Mouse (Mus musculus): Measurements from ENCODE around the gene Cd248. TPM values are rescaled to one million over a fixed set of nuclear protein-coding genes. Genes with fewer than 3 reads are reported as not detected.
"Not testable (repeated sequence)": the region's sequence is repeated elsewhere in the genome, so short reads cannot be mapped to it uniquely, and the experiment has no call there.

Cd248 gene
- total RNA-seq, 2 experiments from 2014 or later: 15.3 to 16.1 TPM

DNA sequence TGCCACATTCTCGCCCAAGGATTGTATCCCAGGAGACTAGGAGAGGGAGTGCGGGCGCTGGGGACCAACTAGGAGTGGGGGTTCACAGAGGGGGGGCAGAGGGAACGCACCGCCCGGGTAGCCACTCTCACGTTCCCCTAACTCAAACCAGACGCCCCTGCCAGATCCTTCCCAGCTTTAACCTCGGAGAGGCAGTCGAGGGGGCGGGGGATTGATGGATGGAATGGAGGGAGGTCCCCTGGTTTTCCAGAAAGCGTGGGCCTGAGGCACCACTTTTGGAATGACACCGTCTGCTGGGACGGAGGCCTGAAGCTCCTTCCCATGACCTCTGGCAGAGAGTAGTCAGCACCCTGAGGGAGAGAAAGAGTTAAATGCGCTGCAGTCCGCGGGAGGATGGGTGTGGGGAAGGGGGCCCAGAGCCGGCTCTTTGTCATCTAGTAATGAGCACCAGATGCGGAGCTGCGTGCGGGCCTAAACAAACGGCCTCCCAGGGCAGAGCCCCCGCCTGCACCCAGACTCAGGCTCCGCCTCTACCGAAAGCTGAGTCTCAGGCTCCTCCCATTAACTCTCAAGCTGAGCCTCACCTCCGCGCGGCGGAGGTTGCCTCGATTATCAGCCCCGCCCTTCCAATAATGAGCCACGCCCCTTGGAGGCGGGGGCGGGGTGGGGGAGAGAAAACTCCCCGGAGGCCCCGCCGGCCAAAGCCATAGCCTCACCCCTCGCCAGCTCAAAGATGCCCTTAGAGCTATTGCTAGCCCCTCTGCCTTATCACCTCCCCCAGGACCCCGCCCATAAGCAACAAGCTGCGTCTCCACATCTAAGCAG is 3.9 kb downstream of the Cd248 start:
- intact Hi-C loops (cut with DNase I): loop anchor here (2.0 kb wide), 1 partner anchor 57 kb away; no protein-coding TSS in a partner anchor
- peak; percentile 77 for DNase-seq (ENCODE audit: low spot score)

DNA sequence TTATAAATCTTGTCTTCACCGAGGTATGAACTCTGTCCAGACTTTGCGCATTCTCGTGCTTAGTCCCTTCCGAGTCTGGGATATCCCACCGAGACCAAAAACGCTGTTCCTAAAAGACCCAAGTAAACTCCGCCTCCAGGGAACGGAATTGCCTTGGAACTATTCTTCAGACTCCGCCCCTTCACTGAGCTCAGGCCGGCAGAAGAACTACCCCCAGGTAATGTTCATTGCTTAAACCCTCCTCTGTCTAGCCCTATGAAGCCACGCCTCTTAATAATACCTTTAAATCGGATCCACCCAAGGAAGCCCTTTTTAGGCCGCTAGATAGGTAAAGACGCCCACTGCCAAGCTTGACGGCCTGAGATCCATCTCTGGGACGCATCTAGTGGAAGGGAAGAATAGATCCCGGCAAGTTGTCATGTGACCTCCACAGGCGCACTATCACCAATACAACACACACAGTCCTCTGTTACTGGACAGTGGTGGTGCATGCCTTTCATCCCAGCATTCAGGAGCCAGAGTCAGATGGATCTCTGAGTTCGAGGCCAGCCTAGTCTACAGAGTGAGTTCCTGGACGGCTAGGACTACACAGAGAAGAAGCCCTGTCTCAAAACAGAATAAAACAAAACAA is 4.6 kb downstream of the Cd248 start:
- intact Hi-C loops (cut with DNase I): loop anchor here (1.0 to 2.0 kb wide), 2 partner anchors 16 to 58 kb away; no protein-coding TSS in a partner anchor

DNA sequence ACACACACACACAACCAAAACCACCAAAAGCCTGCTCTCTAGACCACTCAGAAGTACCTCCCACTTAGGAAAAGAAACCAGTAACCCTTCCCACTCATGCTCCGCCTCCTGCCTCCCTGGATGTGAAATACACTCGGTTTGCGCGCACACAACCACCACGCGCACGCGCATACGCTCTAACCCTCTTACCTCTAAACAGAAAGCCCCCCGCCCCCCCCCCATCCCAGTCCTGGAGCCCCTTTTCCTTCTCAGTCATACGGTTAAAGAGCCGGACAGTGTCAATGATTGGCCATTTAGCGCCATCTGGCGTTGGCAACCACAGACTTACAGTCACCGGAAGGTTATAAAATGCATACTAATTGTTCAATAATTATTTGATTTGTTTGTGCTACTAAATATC is 5.2 kb downstream of the Cd248 start:
- DNase-seq (ENCODE audit: low spot score): no peak
- intact Hi-C loops (cut with DNase I): loop anchor here (1.0 to 2.0 kb wide), 2 partner anchors 17 to 58 kb away; no protein-coding TSS in a partner anchor

More for the DNA sequence above, 4.6 kb downstream of the Cd248 start:
- DNase-seq (ENCODE audit: low spot score): no peak

DNA sequence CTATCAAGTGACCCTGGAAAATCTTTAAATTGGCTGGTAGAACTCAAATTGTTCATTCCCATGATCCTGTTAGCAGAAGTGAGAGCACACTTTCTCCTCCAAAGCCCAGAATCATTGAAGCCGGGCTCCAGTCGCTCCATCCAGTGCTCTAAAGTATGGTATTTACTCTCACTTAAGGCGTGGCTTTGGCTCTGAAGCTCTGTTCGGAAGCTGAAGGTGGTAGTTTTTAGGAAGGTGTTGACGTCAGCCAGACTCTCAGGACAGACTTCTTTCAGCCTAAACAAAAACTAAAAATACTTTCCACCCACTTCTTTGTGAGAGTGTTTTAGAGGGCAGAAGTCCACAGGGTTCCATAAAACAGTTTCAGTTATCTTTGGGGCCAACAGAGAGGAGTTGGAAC is 5.6 kb downstream of the Cd248 start:
- DNase-seq (ENCODE audit: low spot score): no peak
- intact Hi-C loops (cut with DNase I): loop anchor here (1.0 to 2.0 kb wide), 2 partner anchors 17 to 59 kb away; no protein-coding TSS in a partner anchor

DNA sequence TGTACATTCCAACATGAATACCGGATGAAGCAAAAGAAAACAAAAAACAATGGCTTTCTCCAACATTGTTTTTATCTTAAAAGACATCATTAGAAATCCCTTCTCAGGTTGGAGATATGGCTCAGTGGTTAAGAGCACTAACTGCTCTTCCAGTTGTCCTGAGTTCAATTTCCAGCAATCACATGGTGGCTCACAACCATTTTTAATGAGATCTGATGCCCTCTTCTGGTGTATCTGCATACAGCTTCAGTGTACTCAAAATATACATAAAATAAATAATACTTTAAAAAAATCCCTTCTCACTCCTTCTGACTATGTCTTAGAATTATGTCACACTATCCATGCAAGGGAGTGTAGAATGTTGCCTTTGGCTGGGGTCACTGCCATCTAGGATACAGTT is 11.4 kb downstream of the Cd248 start:
- no peak for DNase-seq (ENCODE audit: low spot score)
- intact Hi-C loops (cut with DNase I): no loop called here

DNA sequence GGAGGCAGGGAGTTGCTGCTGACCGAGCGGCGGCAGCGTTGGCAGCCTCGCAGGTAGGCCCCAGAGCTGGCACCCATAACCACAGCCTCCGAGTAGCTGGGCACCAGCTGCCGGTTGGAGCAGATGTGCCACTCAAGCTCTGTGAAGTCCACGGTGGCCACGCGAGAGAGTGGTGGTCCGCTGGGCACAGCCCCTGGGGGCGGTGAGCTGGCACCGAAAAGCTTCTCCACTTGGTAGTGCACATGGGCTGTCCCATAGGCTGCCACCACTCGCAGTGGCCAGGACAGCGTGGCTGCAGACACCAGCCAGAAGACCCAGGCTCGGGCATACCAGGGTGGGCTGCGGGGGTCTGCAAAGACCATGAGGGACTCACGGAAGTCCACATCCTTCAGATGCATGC is 14.1 kb downstream of the Cd248 start:
- DNase-seq (ENCODE audit: low spot score): no peak
- intact Hi-C loops (cut with DNase I): loop anchor here (5.0 kb wide), 1 partner anchor 35 kb away; no protein-coding TSS in a partner anchor

DNA sequence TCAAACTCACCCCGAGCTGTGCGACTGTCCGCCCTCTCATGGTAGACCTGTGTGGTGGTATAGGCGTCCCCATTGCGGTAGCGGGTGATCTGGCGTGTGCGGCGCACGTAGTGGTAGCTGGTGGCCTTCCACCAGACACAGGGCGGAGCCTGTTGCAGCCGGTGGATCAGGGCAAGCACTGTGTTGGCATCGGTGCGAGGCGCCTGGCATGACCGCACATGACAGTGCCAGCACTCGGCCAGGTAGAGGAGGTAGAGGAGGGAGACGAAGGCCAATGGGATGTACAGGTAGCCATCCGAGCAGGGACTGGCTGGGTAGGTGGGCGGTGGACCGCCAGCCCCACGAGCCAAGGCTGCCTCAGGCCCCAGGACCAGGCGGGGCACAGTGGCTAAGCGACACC is 14.7 kb downstream of the Cd248 start:
- DNase-seq (ENCODE audit: low spot score): no peak
- intact Hi-C loops (cut with DNase I): loop anchor here (5.0 kb wide), 1 partner anchor 35 kb away; no protein-coding TSS in a partner anchor

DNA sequence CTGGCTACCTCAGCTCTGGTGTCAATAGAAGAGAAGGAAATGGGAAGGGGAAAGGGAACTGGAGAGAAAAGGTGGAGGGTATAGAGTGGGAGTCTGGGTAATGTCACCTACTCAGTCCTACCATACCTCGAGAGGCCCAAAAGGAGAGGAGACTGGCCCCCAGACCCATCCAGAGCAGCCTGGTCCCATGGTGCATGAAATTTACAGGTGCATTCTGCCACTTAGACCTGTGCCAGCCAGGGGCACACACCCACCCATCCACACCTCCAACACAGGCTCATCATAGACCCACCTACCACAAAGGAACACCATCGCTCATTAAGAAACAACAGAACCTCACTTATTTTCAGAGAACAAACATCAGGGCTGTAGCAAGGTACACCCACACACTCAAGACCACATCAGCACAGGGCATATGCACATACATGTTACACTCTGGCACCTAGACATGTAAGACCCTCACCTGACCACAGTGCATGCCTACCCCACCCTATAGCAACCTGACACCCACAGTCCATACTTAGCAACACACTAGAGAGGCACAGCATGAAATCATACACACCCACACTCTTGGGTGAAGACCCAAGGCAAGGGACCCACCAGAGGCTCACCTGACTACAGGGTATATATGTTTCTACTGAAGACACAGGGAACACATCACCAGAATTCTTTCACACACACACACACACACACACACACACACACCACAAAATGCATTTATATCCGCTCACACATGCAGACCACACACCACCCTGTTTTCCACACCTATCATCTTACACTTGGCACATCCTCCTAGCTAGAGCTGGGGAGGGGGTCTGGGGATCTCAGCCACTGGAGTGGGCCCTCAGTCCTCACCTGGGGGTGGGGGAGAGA is 16.3 kb downstream of the Cd248 start:
- no peak for DNase-seq (ENCODE audit: low spot score)
- intact Hi-C loops (cut with DNase I): loop anchor here (5.0 kb wide), 1 partner anchor 37 kb away; no protein-coding TSS in a partner anchor

DNA sequence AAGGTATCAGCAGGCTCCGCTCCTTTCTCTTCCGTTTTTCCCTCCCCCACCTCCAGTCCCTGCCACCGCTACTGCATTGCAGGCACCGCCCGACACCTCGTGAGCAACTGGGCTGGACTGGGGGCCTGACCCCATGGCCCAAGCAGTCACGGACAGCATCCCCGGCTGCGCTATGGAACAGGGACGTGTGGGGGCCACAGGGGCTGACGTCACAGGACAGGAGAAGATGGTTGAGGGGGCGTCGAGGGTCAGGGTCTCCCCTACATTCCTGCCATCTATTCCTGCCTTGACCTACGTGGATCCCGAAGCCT is 16.9 kb downstream of the Cd248 start:
- DNase-seq (ENCODE audit: low spot score): no peak
- intact Hi-C loops (cut with DNase I): loop anchor here (5.0 kb wide), 1 partner anchor 37 kb away; no protein-coding TSS in a partner anchor

DNA sequence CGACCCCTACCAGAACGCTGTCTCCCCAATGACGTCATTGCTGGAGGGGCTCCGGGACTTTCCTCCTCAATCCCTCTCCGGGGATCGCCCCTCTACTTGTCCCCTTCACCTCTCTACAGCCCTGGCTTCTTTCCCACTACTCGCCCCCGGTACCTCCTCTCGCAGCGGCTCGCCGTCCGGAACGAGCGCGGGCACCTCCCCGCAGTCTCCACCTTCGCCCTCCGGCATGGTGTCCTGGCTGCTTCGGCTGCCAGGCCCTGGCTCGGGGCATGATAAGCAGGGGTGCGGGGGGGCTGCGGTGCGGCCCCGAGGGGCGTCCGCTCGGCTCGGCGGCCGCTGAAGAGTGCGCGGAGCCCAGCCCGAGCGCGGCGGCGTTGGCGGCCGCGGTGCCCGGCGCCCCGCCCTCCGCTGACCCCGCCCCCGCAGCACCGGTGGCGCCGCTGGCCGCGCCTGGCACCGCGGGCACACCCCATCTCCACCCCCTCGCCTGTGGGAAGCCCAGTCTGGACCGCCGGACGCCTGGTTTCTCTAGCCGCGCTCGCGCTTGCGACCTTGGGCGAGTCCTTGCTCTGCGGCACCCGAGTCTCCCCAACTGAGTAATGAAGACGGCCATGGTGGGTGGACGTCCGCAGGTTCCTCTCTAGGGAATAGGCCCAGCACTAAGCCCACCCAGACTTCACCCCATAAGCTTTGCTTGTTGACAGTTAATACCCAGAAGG is 17.4 kb downstream of the Cd248 start, which contains the start of gene Tmem151a:
Tmem151a (minus strand) TSS at position 387 of the 719 bp plus-strand sequence.
- no peak for DNase-seq (ENCODE audit: low spot score)
- intact Hi-C loops (cut with DNase I): no loop called here

DNA sequence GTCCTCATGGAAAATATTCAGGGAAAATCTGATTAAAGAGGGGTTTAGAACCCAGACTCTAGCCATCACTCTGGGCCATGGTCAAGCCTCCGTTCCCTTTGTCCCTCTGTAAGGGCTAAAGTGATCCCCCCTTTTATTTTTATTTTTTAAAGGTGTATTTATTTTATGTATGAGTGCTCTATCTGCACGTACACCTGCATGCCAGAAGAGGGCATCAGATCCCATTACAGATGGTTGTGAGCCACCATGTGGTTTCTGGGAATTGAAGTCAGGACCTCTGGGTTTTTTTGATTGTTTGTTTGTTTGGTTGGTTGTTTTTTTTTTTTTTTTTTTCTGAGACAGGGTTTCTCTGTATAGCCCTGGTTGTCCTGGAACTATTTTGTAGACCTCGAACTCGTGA is 18.7 kb downstream of the Cd248 start:
- intact Hi-C loops (cut with DNase I); DNase-seq (ENCODE audit: low spot score): not testable (repeated sequence)

DNA sequence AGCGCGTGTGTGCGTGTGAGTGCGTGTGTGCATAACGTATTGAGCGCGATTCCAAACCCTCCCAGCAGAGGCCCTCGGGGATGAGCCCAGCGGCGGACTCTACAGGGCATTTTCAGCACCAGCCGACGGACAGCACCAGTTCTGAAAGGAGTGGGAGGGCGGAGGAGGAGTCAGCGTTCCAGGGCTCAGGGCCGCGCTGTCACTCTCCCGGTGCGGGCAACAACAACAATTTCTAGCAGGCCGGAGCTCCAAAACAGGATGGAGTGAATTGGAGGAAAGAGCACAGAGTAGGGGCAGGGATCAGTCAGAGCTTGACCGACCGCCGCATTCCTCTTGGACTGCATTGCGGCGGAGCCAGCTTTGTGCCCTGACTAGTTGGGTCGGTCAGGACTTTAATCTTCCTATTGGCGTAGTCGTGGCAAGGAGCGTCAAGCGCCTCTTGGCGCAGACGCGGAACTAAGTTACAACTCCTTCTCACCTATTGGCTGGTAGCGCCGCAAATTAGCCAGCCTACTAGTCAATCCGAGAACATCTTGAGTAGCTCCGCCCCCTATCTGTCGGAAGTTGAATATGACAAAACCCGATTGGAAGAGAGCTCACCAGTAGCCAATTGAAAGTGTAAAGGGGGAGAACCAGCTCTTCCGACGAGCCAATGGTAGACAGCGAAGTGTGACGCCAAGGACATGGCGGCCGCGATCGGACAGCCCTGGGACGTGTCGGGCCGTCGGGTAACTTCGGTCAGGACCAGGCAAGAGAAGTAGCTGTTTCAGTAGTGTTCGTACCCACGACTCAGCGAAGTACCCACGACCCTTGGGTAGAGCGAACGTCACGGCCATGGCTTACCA is 20.2 kb downstream of the Cd248 start, which contains the start of gene Yif1a:
Yif1a (plus strand) TSS at position 655 of the 845 bp plus-strand sequence.
- intact Hi-C loops (cut with DNase I): loop anchor here (2.0 kb wide), 1 partner anchor 19 kb away; the partner anchor contains the start of gene Rab1b
- peak; percentile 94 for DNase-seq (ENCODE audit: low spot score)

DNA sequence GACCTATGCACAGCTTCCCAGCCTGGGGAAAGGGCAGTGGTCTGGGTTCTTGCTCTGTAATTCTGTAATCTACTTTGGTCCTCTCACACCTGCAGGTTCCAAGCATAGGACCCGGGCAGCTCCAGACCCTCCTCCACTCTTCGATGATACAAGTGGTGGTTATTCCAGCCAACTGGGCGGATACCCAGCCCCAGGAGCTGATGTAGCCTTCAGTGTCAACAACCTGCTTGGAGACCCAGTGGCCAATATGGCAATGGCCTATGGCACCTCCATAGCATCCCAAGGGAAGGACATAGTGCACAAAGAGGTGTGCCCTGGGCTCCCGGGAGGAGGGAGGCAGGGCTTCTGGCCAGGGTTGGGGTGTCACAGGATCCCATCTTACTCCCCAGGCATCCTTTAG is 21.4 kb downstream of the Cd248 start:
- DNase-seq (ENCODE audit: low spot score): no peak
- intact Hi-C loops (cut with DNase I): loop anchor here (2.0 kb wide), 1 partner anchor 17 kb away; the partner anchor contains the start of gene Rab1b

DNA sequence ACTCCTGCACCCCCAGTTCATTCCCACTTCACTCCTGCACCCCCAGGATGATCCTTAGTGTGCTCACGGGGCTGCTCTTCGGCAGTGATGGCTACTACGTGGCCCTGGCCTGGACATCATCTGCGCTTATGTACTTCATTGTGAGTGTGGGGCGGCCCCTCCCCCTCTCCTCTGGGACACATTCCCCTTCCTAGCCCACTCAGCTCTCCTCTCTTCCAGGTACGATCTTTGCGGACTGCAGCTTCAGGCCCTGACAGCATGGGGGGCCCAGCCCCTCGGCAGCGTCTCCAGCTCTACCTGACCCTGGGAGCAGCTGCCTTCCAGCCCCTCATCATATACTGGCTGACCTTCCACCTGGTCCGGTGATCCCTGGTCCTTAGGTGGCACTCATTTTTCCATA is 24.2 kb downstream of the Cd248 start:
- intact Hi-C loops (cut with DNase I): no loop called here
- no peak for DNase-seq (ENCODE audit: low spot score)

DNA sequence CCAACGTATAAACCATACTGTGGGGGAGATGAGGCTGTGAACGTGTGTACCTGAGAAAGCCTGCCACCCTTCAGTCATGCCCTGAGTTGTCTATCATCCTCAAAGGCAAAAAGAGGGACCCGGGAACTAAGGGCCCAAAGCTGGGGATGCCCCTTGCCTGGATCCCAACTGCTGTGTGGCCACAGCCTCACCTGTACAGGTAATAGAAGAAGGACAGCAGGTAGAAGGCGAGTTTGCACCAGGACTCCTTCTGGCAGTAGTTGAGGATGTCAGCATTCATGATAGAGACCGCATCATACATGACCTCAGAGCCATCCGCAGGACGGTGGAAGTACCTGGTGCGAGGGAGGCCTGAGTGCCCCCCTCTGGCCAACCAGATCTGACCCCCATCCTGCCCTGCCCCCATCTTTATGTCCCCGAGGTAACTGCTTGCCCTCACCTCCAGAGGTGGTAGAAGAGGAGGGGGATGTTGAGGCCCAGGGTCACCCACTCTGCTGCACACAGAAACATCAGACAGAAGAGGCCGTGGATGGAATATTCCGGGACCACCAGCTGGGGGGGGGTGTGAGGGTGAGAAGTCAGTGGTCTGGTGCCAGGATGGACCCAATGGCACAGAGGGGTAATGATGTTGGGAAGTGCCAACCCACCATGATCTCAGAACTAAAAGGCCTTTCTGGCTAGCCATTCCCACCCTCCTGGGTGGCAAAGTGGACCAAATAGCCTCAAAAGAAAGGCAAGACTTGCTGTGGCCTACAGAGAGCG is 25.8 kb downstream of the Cd248 start:
- intact Hi-C loops (cut with DNase I): loop anchor here (2.0 kb wide), 1 partner anchor 45 kb away; no protein-coding TSS in a partner anchor
- no peak for DNase-seq (ENCODE audit: low spot score)

DNA sequence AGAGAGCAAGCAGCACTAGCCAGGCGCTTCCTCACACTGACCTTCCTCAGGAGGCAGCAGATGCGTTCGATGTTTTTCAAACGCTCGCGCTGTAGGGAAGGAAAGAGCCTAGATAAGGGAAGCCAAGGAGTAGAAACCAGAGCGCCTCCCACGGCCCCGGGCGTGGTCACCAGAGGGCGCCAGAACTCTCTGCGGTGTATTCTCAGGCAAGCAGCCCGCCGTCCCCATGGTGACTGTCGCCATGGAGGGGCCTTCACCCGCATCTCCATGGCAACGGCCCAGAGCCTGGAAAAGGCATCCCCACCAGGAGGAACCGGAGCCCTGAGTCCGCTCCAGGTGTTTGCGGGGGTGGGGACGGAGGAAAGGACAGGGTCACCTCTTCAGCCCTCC is 26.4 kb downstream of the Cd248 start:
- intact Hi-C loops (cut with DNase I): loop anchor here (2.0 kb wide), 1 partner anchor 45 kb away; no protein-coding TSS in a partner anchor
- DNase-seq (ENCODE audit: low spot score): peak; percentile 70

DNA sequence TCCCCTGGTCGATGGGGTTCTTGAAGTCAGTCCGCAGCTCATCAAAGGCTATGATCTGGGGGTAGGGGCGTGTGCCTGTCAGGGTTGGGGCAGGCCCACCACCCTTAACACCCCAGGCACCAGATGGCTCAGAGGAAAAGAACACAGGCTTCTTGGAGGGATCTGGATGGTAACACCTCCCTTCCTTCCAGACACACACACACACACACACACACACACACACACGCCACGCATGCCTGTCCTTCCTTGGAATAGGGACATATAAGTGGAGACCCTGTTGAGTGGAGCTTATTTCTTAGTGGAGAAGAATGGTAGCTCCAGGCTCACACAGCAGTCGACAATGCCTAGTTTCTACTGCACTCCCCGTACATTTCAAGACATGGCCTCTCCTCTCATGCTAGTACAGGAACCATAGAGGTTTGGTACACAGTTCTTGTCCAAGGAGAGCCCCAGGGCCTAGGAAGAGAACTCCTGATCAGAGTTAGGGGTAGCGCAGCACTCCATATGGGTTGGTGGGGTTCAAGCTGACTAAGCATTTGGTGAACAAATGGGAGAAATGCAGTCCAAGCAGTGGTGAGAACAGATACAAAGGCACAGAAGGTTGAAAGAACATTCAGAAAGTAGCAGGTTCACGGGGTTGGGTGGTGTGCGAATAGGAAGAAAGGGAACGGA is 27.0 kb downstream of the Cd248 start:
- DNase-seq (ENCODE audit: low spot score): no peak

More for the DNA sequence above, 27.0 kb downstream of the Cd248 start:
- intact Hi-C loops (cut with DNase I): loop anchor here (2.0 kb wide), 1 partner anchor 44 kb away; no protein-coding TSS in a partner anchor
